Mouse (Mus musculus): ENCODE measurements around the gene L3mbtl3.

L3mbtl3 gene

DNA sequence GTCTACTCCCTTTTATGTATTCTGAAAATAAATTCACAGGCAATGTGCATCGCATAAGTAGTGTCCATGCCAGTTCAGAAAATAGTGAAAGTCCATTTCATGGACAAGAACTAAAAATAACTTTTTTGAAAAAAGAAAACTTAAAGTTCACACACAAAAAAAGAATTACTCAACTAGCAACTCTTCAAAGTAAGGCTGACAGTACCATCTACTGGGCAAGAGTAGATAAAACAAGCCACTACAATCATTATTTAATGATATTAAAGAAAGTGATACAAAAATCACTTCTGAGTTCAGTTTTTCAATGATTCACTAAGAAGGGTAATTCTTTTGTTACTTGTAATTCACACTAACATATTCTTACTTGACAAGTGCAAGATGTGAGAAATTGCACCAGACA is 29.9 kb downstream of the L3mbtl3 start:
- in situ Hi-C loops (cut with MboI, MseI) = loop anchor here (10.0 to 25.0 kb wide), 2 partner anchors 659 to 981 kb away; no protein-coding TSS in a partner anchor

DNA sequence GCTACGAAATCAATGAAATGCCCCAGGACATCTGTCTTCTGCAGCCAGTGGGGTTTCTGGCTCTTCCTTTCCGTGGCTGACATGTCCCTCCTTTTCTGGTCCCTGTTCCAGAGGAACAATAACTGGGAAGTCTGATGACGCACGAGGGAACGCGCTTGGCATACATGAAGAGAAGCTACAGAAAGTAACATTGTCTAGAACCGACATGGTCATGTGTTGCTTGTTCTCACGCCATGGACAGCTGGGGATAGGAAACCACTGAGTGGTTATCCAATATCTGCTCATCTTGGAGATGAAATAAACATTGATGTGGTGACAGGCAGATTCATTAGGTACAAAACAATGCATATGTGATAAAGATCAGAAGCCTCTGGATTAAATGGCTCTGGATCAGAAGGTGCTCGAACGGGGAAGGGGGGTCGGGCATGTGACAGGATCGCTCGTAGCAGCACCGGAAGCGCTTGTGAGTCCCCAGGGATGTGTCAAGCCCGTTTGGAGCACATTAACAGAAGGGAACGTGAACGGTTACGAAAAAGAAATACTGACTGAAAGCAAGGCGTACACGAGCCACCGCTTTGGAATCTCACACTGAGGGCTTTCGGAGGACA is 37.8 kb downstream of the L3mbtl3 start:
- in situ Hi-C loops (cut with MboI, MseI) = loop anchor here (25.0 kb wide), 1 partner anchor 651 kb away; no protein-coding TSS in a partner anchor

DNA sequence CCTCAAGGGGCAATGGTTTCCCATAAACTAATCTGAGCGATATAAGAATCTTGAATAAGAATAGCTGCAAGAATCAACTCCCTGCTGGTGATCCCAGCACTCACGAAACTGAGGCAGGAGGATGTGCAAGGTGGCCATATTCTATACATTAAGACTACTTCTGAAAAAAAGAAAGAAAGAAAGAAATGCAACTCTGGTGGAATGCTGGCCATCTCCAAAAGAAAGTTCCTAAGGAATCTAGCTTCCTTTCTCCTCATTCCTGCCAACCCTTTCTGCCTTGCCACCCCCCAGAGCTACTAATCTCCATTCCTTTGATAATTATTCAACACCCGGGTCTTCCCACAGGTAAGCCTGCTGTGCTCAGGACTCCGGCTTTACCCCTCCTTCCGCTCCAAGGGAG is 41.8 kb downstream of the L3mbtl3 start:
- in situ Hi-C loops (cut with MboI, MseI) = loop anchor here (25.0 kb wide), 1 partner anchor 647 kb away; no protein-coding TSS in a partner anchor

DNA sequence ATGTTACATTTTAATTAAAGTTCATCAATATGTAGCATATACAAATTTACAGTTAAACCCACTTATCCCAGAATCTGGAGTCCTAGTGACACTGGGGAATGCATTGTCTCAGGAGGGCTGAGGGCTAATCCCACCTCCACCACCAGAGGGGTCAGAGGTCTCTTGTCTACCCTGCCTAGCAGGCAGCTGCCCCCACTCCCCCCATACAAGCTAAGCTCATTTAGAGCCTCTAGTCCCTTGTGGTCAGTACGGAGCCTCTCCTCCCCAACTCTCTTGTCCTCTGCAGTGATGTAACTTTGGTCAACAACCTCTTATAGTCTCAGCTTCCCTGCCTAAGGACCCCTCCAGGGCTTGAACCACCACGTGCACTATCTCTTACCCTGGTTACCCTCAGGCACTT is 43.0 kb downstream of the L3mbtl3 start:
- in situ Hi-C loops (cut with MboI, MseI) = loop anchor here (25.0 kb wide), 1 partner anchor 645 kb away; no protein-coding TSS in a partner anchor

DNA sequence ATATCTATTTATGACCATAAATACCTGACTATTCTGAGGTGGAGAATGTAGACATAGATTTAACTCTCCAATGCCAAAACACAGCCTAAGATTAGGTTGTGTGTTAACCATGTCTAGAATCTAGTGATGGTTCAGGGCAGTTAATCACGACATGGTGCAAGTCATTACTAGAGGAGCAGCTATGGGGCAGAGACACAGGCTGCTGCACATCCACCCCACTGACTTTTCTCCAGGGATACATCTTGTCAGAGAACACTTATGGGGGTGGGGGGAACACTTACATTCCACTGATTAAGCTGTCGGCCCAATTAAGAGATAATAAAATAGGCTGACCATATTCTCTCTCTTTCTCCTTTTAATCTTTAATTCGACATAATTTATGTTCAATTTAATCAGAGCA is 46.9 kb downstream of the L3mbtl3 start:
- in situ Hi-C loops (cut with MboI, MseI) = loop anchor here (25.0 kb wide), 1 partner anchor 642 kb away; no protein-coding TSS in a partner anchor

DNA sequence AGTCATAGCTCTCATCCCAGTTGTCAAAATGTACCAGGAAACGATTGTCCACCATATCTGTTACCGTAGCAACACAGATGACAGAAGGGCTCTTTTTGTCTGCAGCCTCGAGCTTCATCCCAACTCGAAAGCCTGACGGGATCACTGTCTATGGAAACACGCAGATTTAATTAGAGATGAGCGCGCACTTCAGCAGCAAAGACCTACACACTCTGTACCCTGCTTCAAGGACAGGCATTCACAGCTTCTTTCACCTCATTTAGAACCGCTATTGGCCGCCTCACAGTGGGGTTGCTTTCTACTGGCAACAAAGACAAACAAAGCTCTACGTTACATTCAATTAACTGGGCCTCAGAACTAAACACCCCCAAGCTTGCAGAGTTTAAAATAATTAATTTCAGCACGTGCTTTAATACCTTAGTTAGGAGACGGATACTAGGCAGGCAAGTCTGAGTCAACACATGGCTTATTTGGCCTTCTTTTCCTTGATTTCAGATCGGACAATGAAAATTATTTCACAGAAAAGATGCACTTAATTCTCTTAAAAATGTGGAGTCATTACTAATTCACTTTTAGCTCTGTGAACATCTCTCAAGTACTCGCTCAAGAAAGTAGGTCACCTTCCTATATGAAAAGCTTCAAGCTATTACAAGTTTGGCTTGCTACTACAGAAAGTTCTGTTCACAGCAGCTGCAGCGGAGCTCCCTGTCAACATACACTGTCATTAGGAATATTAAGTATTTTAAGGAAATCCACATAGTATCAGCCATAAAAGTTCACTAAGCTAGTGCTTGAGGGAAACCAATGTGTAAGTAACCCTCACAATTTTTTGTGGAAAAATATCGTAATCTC is 47.9 kb downstream of the L3mbtl3 start:
- in situ Hi-C loops (cut with MboI, MseI) = loop anchor here (25.0 kb wide), 1 partner anchor 641 kb away; no protein-coding TSS in a partner anchor

DNA sequence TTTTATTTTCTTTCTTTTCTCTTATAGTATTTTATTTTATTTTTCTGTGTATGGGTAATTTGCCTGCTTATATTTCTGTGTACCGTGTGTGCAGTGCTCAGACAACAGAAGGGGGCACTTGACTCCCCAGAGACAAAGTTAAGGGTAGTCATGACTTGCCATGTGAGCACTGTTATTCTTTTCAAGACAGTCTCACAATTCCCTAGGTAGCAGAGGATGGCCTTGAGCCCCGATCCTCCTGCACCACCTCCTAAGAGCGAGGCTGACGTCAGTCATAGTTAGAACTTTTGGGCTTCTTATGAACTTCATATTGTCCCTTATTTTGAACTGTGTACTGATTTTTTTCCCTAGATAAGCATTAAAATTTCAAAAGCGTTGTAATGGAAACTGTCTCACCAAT is 48.5 kb downstream of the L3mbtl3 start:
- in situ Hi-C loops (cut with MboI, MseI) = loop anchor here (25.0 kb wide), 1 partner anchor 640 kb away; no protein-coding TSS in a partner anchor

DNA sequence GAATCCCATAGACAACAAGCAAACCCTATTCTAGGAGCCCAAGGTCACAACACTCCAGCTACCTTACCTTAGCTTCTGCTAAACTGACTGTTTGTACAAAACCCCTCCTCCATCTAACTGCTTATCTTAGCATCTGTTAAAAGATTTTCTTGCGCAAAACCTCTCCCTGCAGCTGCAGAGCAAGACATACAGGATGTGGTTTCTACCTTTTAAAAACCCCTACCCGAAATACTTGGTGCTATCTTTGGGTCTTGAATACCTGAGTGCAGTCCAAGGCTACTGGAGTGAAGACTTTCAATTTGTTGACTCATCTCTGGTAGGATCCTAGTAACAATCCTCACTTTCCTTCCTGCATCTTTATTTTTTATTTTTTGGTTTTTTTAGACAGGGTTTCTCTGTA is 50.5 kb downstream of the L3mbtl3 start:
- in situ Hi-C loops (cut with MboI, MseI) = loop anchor here (25.0 kb wide), 1 partner anchor 638 kb away; no protein-coding TSS in a partner anchor

DNA sequence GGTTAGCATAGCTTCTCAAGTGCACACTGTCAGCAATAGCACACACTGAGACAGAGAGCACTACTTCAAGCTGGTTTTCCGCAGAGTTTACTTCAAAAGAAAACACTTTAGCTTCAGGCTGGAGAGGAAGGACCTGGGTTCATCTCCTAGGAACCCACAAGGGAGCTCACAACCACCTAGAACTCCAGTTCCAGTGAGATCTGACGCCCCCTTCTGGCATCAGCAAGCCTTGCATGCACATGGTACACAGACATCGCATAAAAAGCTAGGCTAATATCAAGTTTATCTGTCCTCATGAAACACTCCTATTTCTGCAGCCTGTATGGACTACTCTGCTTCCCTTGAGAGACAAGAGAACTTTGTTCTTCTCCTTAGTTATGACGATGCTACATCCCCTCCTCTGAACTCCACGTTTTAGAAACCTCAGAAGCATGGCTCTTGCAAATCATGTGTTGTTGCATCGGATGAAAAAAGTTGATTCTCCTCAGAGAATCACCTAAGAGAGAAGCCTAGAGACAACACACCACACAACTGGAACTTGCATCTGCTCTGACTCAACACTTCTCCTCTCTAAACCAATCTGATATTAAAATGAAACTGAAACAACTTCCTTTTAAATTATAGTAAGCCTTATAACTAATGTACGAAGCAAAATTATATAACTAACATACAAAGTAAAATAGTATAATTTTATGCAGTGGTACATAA is 53.3 kb downstream of the L3mbtl3 start:
- in situ Hi-C loops (cut with MboI, MseI) = loop anchor here (5.0 kb wide), 1 partner anchor 35 kb away; no protein-coding TSS in a partner anchor

DNA sequence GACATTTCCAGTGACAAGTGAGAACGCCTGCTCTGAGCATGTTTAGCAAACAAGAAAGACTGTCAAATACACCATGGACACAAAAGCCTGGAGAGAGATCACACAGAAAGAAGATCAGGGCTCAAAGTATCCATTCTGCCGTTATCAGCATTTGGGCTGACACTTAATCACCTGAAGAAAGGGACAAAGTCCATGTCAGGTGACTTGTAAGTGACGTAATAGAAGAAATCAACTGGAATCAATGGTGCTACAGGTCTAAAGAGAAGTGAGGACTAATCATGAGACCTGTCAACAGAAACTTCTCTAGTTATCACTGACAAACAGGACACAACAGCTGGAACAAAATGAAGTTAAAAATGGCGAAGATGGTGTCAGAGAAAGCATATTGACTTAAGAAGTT is 55.1 kb downstream of the L3mbtl3 start:
- in situ Hi-C loops (cut with MboI, MseI) = loop anchor here (5.0 kb wide), 1 partner anchor 37 kb away; no protein-coding TSS in a partner anchor

DNA sequence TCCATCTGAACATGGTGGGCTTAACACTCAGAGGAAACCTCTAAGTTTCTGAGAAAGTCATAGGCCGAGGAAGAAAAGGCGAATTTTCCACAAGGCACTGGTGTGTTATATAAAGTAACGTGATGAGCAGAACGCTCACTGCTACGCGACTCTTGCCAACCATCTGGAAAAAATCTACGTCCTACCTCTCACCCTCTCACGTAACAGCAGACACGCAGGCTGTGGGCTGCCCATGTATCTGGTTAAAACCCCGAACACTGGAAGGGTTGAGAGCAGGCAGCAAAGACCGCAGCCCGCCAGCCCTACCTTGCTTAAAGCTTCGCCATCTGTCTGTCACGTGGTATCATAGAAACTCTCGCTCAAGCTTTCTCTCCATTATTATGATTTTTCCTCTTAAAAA is 61.4 kb downstream of the L3mbtl3 start:
- in situ Hi-C loops (cut with MboI, MseI) = no loop called here

DNA sequence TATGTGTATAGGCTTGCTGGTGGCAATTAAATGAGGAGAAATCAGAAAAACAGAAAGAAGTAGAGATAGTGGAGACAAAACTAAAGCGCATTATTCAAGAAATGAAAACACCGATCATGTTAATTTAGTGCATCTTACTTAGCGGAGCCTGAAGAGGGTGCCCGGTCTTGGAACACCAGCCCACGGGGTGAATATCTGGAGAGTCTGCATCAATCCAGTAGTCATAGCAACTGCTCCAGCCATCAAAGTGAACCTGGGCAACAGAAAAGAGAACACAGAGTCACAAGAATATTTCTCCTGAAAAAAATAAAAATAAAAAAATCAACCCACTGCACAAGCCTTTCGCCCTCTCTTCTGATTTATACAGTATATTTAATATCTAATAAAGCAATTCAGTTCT is 72.3 kb downstream of the L3mbtl3 start:
- in situ Hi-C loops (cut with MboI, MseI) = no loop called here

DNA sequence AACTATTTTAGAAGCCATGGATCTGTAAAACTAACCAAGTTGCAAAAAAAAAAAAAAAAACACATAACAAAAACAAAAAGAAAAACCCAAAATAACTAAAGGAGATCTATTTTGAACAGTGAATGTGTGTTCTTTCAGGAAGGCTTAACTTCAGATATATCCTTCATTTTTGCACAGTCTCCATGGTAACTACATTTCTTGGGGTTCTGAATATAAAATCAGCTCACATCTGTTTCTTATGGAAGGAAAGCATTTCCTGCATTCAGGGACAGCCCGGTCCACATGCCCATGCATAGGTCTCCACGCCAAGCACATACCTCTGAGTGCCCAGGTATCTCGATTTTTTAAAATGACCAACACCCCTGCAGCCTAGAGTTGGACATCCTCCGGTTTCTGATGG is 73.4 kb downstream of the L3mbtl3 start:
- in situ Hi-C loops (cut with MboI, MseI) = no loop called here

DNA sequence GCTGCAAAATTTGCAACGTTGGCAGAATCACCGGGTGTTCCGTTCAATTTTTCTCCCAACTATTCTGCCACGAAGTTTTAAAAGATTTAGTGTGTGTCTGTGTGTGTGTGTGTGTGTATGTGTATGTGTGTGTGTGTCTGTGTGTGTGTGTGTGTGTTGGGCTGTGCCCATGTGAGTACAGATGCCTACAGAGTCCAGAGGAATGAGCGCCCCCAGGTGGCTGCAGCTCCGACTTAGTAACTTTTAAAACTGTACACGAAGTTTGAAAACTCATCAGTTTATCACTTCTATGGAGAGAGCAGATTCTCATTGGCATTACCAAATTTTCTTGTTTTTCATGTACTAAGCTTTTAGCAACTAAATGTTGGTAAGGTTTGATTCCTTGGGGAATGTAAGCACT is 78.1 kb downstream of the L3mbtl3 start:
- in situ Hi-C loops (cut with MboI, MseI) = no loop called here

DNA sequence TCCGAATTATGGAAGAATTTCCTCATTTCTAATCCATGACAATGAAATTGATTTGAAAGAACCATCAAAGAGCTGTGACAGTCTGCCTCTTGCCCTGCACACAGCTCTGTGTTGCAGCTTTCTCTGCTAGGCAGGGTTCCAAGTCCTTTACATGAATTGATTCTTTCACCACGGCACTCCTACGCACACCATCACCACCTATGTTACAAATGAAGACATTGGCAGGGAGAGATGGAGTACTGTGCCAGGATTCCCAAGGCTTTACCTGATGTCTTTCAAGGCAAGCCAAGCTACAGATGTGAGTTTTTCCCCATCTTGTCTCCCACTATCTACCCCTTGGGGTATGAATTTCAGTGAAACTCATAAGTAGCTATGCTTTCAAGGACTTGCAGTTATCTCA is 78.6 kb downstream of the L3mbtl3 start:
- in situ Hi-C loops (cut with MboI, MseI) = no loop called here

DNA sequence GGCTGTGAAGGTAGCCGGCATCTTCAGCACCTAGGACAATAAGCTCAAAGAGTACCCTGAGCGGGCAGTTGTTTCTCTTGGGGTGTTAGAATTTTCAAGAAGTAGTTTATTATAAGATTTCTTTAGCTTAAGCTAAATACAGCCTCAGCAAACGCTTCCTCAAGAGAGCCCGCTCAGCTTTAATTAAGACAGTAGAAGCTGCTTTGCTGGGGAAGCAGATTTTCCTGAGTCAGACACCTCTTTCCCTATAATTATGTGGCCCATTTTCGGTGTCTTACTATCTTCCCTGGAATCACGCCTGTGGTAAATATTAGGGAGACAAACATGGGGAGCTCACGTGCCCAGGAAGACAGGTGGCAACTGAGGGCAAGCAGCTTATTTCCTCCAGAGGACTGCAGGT is 88.6 kb downstream of the L3mbtl3 start:
- in situ Hi-C loops (cut with MboI, MseI) = no loop called here

DNA sequence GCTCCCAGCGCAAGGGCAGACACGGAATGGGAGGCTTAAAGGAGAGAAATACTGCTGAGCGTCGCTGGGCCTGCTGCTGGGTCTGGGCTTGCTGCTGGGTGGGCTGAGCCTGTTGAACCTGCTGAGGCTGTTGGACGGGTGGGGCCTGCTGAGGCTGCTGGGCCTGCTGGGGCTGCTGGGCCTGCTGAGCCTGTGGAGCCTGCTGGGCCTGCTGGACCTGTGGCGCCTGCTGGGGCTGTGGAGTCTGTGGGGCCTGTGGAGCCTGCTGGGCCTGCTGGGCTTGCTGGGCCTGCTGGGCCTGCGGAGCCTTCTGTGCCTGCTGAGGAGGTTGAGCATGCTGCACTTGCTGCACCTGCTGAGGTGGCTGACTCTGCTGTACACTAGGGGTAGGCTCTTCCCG is 95.8 kb downstream of the L3mbtl3 start:
- in situ Hi-C loops (cut with MboI, MseI) = no loop called here

DNA sequence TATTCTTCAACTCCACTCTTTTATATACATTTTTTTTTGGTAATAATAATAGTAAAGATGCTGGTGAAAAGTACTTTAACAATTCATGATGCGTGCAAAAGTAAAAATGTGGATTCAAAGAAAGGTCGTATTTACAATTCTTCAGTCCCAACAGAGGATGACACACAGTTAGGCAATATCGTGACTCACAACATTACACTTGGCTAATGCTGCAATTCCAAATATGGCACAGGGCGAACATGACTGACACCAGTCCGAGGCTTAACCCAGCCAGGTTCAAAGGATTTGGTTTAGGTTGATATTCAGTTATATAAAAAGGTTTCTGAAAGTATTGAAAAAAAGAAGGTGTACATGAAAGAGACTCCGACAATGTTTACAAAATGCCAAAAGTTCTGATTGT is 100.4 kb downstream of the L3mbtl3 start:
- in situ Hi-C loops (cut with MboI, MseI) = no loop called here

DNA sequence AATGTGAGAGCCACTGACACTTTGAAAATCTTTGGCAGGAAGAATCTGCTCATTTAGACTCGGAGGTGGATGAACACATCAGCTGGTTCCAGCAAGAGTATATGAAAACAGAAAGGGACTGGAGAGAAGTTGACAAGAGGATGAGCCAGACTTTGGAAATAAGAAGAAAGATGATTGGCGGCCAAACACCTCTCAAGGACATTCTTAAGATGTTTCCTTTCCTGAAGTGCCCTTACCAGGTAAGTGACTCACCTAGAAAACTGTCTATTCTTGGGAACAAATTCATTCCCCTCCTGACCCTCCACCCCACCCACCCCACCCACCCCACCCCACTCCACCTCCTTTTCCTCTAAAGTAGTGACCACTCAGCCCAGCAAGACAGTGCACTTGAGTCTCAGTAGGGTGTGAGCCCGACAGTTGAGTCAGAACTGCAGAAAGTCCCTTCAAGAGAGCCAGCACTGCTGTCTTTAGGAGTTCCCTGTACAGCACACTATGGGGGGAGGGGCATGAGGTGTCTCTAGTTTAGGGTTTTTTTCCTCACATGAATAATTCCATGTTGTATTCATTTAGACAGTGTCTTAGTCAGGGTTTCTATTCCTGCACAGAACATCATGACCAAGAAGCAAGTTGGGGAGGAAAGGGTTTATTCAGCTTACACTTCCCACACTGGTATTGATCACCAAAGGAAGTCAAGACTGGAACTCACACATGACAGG is 111.9 kb downstream of the L3mbtl3 start:
- in situ Hi-C loops (cut with MboI, MseI) = no loop called here

DNA sequence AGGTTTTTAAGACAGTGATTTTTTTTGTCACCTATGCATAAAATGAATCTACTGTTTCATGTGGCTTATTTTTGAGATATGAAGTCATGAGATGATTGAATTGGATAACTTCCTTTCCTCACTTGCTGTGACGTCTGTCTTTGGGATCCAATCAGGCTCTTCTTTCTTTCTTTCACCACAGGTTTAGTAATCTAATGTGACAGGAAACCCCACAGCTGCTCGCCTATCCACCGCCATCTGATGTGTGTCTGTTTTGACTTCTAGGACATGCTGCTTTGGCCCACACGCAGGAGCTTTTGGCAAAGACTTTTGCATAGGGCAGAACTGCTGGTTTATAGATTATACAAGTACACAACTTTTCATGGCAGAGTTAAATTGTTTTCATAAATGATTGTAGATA is 115.9 kb downstream of the L3mbtl3 start:
- in situ Hi-C loops (cut with MboI, MseI) = no loop called here

DNA sequence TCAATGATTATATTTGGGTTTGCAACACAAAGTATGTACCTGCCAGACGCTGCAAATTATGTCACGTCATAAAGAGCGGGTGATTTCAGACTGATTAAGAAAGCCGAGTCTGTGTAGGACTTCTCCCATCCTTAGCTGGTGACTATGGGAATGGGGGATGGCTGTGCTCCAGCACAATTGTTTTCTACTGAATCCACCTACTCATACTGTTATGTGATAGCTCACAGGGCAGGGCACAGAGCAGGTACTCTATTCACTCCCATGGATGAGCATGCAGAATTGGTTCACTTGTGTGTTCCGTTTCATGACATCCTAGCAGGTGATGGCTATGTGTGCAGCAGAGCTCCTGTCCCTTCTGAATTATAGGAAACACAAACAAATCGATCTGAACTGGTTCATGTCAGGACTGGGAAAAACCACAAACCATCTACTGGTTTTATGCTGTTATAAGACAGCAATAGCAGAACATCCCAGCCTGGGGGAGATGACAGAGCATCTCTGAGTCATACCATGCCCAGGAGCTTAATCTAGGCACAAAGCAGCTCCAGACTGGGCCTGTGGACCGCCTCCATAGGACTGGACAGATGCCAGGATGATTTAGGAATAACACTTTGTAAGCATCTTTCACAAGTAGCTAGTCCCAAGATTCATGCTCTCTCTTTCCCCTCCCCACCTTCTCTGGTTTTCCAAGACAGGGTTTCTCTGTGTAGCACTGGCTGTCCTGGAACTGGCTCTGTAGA is 126.2 kb downstream of the L3mbtl3 start:
- in situ Hi-C loops (cut with MboI, MseI) = no loop called here

Measured in T-helper 2 cell (primary cell).